Mouse (Mus musculus) small intestine, adult 2 months (tissue): ENCODE data around the gene Ppcs. TPM values are rescaled to one million over a fixed set of nuclear protein-coding genes. Genes with fewer than 3 reads are reported as not detected.

Experiments used
- H3K27ac ChIP-seq: fragments of 200-500 bp; 2 replicates; pipeline ENCODE4 v1.5.1; 2012; ENCODE audit warnings: low read depth, low read length, control low read depth, inconsistent platforms; ENCODE audit not compliant: insufficient read depth
- H3K27me3 ChIP-seq: fragments of 200-500 bp; 2 replicates; pipeline ENCODE4 v1.6.1; 2012; ENCODE audit warnings: mild to moderate bottlenecking, moderate library complexity, low read length, inconsistent platforms; ENCODE audit not compliant: control insufficient read depth, insufficient read depth
- H3K36me3 ChIP-seq: fragments of 200-500 bp; 2 replicates; pipeline ENCODE4 v1.6.1; 2012; ENCODE audit warnings: mild to moderate bottlenecking, low read length, control low read depth, inconsistent platforms; ENCODE audit not compliant: control insufficient read depth, insufficient read depth
- H3K4me1 ChIP-seq: fragments of 200-500 bp; 2 replicates; pipeline ENCODE4 v1.6.1; 2012; ENCODE audit warnings: low read length, inconsistent platforms, mixed read lengths; ENCODE audit not compliant: control insufficient read depth, insufficient read depth, insufficient read length
- H3K4me3 ChIP-seq: fragments of 200-500 bp; 2 replicates; pipeline ENCODE4 v1.5.1; 2012; ENCODE audit warnings: low read depth, mild to moderate bottlenecking, control low read depth, inconsistent platforms, low read length, moderate library complexity
- CTCF ChIP-seq: fragments of 200-500 bp; IDR thresholded peaks from 2 replicates; pipeline ENCODE4 v1.5.1; 2012; ENCODE audit warnings: low read depth, mild to moderate bottlenecking, control low read depth, inconsistent platforms, low read length, moderate library complexity, mixed read lengths; ENCODE audit not compliant: insufficient replicate concordance, insufficient read length; ENCODE audit errors: extremely low read depth
- POLR2A ChIP-seq: fragments of 200-500 bp; IDR thresholded peaks from 2 replicates; pipeline ENCODE4 v1.6.1; 2012; ENCODE audit warnings: low read depth, mild to moderate bottlenecking, control low read depth, inconsistent platforms, low read length, moderate library complexity
- WGBS: fragments of 180-500 bp; shearing (Covaris S2); methylation state at CpG from one replicate; pipeline ENCODE4 v1.1.7; 2018; 5-methylcytosine and 5-hydroxymethylcytosine counted together
- polyA plus RNA-seq: library from polyadenylated mRNA; depleted of rRNA; stranded (reverse); fragments of >200 nt; gene quantifications from 2 replicates; pipeline ENCODE4 v1.2.3, GENCODE M21; 2012; rRNA removed

Ppcs gene
- 13.9 and 24.7 TPM in 2 replicates for polyA plus RNA-seq

GRCm38 (mm10) chr4:119422294-119422964, at the start of gene Ppcs, which contains the start of gene Zmynd12:
Gene Ppcs (minus strand): TSS chr4:119422420.
Gene Zmynd12 (plus strand): TSS chr4:119422814.
- H3K27me3 ChIP-seq: no peaks in the 10 kb centered on the region
- peak within 1 kb of the TSS; percentile 97 for H3K27ac ChIP-seq
- TF ChIP-seq POLR2A: peak; percentile 89
- TF ChIP-seq CTCF: 0 out of 2 replicates have a peak, but pooled peaks have one; percentile 28
- H3K4me3 ChIP-seq: peak within 1 kb of the TSS; percentile 79
- under 1% methylated on average over 52 of the region's 52 CpGs for WGBS
- peaks cover 11% of the 10 kb centered on the region for H3K4me1 ChIP-seq
- peaks cover 5% of the 10 kb centered on the region; the same call in 1 of the 2 replicates for H3K36me3 ChIP-seq

DNA sequence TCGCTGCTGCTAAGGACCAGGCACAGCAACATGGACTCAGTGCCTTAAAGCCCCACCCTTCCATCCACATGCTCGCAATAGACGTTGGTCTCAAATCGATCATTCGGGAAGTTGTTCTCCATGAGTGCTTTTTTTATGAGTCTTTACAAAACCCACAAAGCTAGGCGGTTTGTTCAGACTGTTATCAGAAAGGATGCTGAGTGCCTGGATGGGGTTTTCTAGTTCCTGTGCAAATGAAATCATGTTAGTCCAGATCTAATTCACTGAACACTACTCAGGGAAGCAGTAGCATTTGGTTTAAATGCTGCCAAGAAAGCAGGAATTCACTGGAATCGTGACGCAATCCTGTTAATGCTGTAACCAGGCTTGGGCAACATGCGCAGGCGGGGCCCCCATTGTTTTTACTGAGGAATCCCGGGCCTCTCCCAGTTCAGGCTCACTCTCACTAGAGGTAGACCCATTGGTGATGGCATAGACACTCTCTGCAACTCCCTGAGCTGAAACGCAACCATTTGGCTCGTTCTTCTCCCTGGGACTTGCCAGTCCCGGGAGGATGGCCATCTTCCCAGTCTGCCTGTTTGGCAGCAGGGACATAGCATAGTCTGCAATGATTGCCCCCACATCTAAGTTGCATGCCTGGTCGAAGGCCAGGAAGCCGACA, 45.6 kb upstream of the Ppcs start:
- TF ChIP-seq CTCF (no peak), POLR2A (no peak)
- Histone ChIP-seq H3K27me3 (no peaks in the 10 kb centered on the region), H3K27ac (no peak overlapping the region), H3K36me3 (no peaks in the 10 kb centered on the region), H3K4me3 (no peak overlapping the region), H3K4me1 (peaks cover 6% of the 10 kb centered on the region; the same call in 1 of the 2 replicates)
- 56% methylated on average over 16 of the region's 16 CpGs for WGBS

DNA sequence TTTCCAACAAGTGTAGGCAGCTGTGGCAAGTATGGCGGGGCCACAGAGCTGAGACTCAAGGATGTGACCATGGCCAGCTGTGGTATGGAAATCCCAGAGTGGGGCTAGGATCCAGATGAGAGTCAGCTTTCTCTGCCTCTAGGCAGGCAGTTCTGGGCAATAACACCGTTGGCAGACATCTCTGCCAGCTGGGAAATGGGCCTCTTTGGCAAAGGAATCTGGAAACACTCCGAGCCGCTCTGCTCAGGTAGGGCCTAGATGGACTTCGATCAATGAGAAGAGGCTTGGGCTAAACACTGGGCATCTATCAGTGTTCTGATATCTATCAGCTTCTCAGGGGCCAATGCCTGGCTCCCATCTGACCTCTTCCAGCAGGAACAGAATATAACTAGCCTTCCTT, 43.6 kb upstream of the Ppcs start:
- no peak for TF ChIP-seq CTCF
- no peak for TF ChIP-seq POLR2A
- Histone ChIP-seq H3K27ac (no peak overlapping the region), H3K27me3 (no peaks in the 10 kb centered on the region), H3K36me3 (no peaks in the 10 kb centered on the region), H3K4me3 (no peak overlapping the region), H3K4me1 (peaks cover 6% of the 10 kb centered on the region; the same call in 1 of the 2 replicates)
- 75% methylated on average over 5 of the region's 5 CpGs for WGBS

DNA sequence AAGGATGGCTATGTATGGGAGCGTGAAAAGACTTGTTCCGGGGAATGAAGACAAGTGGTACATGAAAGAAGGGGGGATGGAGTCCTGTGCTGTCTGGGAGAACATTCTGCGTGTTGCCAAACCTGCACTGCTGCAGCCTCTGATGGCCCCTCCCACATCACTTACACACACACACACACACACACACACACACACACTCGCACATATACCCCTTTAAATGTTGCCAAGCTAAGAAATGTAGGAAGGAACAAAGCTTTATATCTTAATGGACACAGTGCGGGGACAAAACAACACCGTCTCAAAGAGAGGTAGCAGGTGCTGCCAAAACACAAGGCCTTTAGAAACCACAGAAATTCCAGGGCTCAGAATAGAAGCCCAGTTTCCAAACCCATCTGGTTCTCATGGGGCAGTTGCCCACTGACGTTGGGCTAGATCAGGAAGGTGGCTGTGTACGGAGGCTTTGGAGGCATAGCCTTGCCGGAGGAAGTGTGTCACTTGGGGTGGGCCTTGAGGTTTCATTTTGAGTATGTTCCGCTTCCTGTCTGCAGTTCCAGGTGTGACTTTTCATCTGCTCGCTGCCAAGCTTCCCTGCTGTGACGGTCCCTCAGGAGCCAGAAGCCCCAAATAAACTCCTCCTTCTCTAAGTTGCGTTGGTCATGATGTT, 41.7 kb upstream of the Ppcs start:
- WGBS: 69% methylated on average over 13 of the region's 13 CpGs
- H3K4me1 ChIP-seq: peaks cover 6% of the 10 kb centered on the region; the same call in 1 of the 2 replicates
- no peaks in the 10 kb centered on the region for H3K27me3 ChIP-seq
- peak overlapping the region; percentile 36; the same call in 1 of the 2 replicates for H3K27ac ChIP-seq
- no peaks in the 10 kb centered on the region for H3K36me3 ChIP-seq
- no peak for TF ChIP-seq CTCF
- TF ChIP-seq POLR2A: no peak
- no peak overlapping the region for H3K4me3 ChIP-seq

- Histone ChIP-seq H3K27ac (0 out of 2 replicates have a peak overlapping the region, but pooled peaks have one; percentile 36), H3K36me3 (no peaks in the 10 kb centered on the region), H3K4me3 (no peak overlapping the region), H3K27me3 (no peaks in the 10 kb centered on the region), H3K4me1 (peaks cover 6% of the 10 kb centered on the region; the same call in 1 of the 2 replicates)
- 17% methylated on average over 11 of the region's 11 CpGs for WGBS
- TF ChIP-seq POLR2A (no peak), CTCF (no peak)
Observed at GRCm38 (mm10) chr4:119462858-119463755, 40.9 kb upstream of the Ppcs start.

DNA sequence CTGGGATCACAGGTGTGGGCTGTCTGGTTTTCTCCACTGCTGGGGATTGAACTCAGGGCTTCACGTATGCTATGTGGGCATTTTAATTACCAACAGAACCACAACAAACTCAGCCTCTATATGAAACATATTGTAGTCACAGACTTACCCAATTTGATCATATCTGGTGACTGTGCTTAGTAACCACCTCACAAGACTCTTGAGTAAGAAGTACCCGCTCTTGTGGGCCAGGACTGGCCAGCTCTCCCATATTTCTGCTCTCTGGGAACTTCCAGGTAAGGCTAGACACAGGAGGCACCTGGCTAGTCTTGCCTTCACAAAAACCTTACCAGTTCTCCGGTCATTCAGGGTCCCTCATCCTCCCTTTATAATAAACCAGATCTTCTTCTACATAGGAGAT, 40.2 kb upstream of the Ppcs start:
- 66% methylated on average over 3 of the region's 3 CpGs for WGBS
- H3K36me3 ChIP-seq: no peaks in the 10 kb centered on the region
- H3K4me3 ChIP-seq: no peak overlapping the region
- TF ChIP-seq POLR2A: no peak
- TF ChIP-seq CTCF: no peak
- no peaks in the 10 kb centered on the region for H3K27me3 ChIP-seq
- H3K4me1 ChIP-seq: peaks cover 6% of the 10 kb centered on the region; the same call in 1 of the 2 replicates
- no peak overlapping the region for H3K27ac ChIP-seq
